Mouse (Mus musculus): ENCODE measurements around the gene Aoah.

DNA sequence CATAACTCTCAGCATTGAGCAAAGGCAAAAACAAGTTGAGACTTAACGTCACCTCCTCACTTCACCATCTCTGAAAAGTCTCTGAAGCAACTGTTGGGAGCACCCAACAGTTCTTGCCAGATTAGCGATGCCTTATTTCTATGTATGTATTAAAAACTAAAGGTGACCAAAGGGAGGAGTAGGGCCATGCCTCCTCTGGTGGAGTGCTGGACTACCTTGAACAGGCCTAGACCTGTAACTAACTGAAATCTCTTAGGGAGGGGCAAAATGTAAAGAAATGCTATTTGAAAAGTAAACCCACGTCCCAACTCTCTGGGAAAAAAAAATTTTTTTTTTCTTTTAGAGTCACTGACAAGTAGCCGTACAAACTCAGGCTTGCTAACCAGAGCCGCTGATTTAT is 211.3 kb downstream of the Aoah start:
- no peak for TF ChIP-seq CTCF (IDR thresholded peaks at IDR 0.05; ENCODE audit: low read depth)
- TF ChIP-seq EP300 (IDR thresholded peaks at IDR 0.05; ENCODE audit: low read depth), result no peak
